Mouse (Mus musculus): ENCODE measurements around the gene Nrxn3.

Gene Nrxn3

GRCm38 (mm10) chr12:89813294-89813693 lies 1090.6 kb downstream of the Nrxn3 start:
- in situ Hi-C loops (cut with MseI, MboI): no loop called here

DNA sequence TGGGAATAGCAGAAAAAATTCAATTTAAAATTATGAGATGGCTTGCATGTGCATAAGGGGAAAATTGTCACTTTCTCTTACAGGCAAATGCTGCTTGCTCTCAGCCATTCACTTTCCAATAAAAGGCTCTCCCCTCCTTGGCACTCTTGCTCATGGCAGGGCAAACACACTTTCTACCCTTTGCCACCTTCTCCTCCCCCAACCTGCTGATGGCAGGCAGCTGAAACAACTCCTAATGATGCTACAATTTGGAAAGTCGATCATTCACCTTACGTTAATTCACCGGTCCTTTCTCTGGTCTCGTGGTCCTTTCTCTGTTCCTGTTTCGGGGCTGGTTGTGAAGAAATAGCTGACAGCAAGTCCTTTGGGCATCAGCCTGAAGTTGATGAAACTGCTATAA lies 1091.0 kb downstream of the Nrxn3 start:
- in situ Hi-C loops (cut with MseI, MboI): no loop called here

- in situ Hi-C loops (cut with MseI, MboI): no loop called here
Observed at GRCm38 (mm10) chr12:89814536-89814935, 1091.9 kb downstream of the Nrxn3 start.

- in situ Hi-C loops (cut with MseI, MboI): no loop called here
Observed at GRCm38 (mm10) chr12:89817072-89817773, 1094.5 kb downstream of the Nrxn3 start.

- in situ Hi-C loops (cut with MseI, MboI): no loop called here
Observed at GRCm38 (mm10) chr12:89818200-89818599, 1095.5 kb downstream of the Nrxn3 start.

- in situ Hi-C loops (cut with MseI, MboI): no loop called here
Observed at GRCm38 (mm10) chr12:89822141-89822540, 1099.5 kb downstream of the Nrxn3 start.

DNA sequence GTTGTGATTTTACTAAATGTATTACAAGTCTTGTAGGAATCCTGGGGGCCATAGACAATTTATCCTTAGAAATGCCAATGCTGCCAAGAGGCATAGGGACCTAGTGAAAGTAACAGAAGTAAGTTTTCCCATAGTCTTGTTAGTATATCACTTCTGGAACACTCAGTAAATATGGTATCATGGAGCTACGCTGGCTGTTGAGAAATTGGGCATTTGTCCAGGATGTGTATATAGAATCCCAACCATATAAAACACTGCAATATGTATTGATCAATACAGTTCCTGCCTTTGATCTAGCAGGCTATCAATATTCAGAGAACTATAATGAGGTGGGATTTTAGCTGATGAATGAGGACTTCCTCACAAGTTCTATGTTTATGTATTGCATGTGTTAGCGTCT lies 1107.3 kb downstream of the Nrxn3 start:
- in situ Hi-C loops (cut with MseI, MboI): no loop called here

DNA sequence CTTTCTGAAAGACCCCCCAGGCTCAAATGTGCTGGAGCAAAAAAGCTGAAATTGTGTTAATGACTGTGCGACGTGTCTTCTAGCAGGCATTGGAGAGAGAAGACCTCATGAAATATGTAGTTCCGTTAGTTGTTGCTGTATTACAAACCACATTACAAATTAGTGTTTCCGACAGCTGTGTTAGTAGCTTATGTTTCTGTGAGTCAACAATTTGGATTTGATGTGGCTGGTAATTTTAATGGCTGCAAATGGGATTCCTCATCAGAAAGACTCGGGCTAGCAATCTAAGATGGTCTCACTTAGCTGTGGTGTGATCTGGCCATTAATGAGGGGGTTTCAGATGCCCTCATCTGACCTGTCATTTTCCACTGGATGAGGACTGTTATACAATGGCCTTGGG lies 1107.7 kb downstream of the Nrxn3 start:
- in situ Hi-C loops (cut with MseI, MboI): no loop called here

DNA sequence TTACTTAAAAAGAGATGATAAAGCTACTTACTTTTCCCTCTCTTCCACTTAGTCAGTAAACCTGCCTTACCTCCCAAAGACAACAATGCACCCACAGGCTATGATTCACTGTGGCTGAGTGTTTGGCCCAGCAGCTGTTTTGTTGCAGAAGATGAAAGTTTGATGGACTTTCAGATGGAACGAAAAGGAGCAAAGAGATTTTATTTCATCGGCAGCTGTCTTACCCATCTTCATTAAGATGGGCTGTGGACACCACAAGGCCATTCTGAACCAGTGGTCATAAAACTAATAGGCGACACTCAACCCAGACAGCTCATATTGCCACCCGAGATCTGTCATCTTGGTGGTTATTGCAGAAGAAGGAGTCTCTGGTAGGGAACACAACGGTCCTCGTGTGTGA lies 1108.6 kb downstream of the Nrxn3 start:
- in situ Hi-C loops (cut with MseI, MboI): no loop called here

DNA sequence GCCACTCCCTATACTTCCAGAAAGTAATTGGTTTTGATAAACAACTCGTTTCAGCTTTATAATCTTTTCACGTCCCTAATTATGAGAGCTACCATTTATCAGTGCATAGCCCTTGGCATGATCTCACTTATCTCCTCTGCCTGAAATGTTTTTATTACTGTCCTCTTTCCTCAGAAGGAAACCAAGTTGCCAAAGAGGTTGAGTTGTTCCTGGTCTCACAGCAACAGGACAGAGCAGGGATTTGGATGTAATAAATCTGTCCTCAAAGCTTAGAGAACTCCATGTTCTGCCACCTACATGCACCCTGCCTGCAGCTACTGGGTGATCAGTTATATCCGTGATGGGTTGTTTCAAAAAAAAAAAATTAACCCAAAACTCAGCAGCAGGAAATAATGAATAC lies 1113.6 kb downstream of the Nrxn3 start:
- in situ Hi-C loops (cut with MseI, MboI): no loop called here

GRCm38 (mm10) chr12:89842861-89843260 lies 1120.2 kb downstream of the Nrxn3 start:
- in situ Hi-C loops (cut with MseI, MboI): no loop called here

DNA sequence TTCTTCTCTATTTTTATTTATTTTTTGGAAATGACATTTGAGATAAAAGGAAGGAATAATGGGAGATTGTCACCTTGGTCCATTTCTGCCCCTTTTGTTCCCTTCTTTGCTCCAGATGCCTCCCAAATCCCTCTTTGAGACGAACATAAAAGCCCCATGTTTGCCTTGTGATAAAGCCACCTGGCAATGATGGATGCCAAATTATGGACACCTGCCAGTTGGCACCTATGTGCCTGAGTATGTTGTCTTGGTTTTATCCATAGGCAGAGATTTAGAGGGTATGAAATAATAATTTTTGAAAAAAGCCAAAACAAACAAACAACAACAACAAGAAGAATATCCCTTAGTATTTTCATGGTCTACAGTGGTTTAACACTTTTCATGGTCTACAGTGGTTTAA lies 1125.4 kb downstream of the Nrxn3 start:
- in situ Hi-C loops (cut with MseI, MboI): no loop called here

DNA sequence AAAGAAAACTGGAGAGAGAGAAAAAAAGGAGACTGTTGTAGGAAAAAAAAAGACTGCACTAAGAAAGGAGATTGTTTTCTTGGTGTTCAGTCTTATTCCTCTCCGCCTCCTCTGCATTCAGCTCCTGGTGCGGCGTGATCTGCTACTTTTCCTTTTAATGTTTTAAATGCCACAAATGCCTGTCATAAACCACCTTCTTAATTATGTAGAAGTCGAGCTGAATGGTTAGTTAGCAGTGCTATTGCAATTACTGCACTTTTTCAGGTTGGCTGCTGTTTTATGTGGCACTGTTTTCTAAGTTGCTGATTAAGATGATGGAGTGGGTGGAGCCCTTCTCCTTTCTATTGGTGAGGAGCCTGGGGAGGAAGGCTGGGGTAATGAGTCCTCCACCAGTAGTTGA lies 1131.7 kb downstream of the Nrxn3 start:
- in situ Hi-C loops (cut with MseI, MboI): no loop called here

DNA sequence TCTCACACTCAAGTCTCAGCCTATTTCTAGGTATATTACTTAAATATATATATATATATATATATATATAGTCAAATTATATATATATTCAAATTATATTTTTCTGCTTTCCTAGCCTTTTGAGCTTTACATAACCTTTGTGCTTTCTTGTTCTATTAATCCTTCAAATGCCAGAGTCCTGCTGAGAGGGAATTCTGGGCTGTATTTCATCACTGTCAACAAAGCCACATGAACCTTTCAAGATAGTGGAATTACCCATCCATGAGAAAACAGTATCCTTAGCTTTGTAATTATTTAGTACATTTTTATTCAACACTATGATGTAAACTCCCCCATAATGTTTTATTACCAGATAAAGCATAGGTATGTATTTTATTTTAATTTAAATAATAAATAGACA lies 1144.4 kb downstream of the Nrxn3 start:
- in situ Hi-C loops (cut with MseI, MboI): no loop called here

GRCm38 (mm10) chr12:89882617-89883370 lies 1160.1 kb downstream of the Nrxn3 start:
- in situ Hi-C loops (cut with MseI, MboI): no loop called here

GRCm38 (mm10) chr12:89884576-89884975 lies 1161.9 kb downstream of the Nrxn3 start:
- in situ Hi-C loops (cut with MseI, MboI): no loop called here

DNA sequence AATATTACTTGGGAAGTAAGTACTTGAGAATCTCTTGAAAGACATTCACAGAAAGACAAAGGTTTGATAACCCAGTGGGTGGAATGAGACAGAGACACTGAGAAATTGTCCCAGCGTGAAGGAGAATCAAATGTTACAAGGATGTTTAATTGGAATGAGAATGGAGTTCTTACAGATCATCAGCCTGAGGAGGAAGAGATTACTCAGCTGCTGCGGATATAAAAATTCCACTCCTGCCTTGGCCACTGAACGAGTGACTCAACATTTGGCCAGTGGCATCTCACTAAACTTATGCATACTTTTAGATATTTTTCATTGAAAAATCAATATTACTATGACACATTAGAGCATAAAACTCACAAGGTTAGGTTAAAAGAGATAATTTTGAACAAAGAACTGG lies 1166.0 kb downstream of the Nrxn3 start:
- in situ Hi-C loops (cut with MseI, MboI): no loop called here

DNA sequence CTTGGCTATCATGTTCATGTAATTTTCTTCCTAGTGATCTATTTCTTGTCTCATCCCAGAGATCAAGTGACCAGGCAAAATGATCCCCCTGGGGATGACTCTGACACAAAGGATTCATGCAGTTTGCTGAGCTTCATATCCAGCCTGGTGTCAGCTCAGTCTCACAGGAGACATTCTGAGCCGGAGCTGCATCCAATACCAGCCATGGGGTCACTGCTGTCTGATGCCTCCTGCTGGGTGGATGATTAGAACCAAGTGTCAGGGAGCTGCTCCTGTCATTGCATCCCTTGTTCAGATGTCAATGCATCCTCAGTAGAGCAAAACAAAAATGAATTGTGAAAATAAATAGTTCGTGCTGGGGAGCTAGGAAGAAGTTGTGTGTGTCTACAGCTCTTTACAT lies 1174.2 kb downstream of the Nrxn3 start:
- in situ Hi-C loops (cut with MseI, MboI): no loop called here

- in situ Hi-C loops (cut with MseI, MboI): no loop called here
Observed at GRCm38 (mm10) chr12:89909578-89909977, 1186.9 kb downstream of the Nrxn3 start.

DNA sequence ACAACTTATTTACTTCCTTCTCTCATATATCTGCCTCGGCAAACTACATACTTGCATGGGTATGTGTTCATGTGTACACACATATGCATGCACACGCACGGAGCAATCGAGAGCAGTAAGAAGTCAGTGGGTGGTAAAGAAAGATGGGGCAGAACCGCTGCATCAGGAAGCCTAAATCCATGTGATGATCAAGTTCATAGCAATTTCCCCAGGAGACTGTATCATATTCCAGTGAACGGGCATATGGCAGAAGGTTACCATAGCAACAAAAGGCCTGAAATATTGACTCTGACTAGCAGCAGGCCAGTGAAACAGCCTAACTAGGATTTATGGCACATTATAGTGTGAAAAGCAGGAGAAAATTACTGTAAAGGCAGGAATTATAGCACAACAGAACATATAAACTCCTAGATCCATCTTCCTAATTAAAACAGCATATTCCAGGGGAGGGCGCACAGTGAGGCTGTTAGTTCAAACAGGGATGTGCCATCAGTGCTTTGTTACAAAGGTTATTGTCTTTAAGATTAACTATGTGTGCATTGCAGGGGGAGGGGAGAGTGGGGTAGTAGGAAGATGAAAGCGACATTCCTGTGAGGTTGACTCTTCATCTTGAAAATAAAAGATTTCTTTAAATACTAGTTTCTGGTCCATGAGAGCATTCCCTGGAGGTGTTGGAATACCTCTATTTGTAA lies 1195.6 kb downstream of the Nrxn3 start:
- in situ Hi-C loops (cut with MseI, MboI): no loop called here

DNA sequence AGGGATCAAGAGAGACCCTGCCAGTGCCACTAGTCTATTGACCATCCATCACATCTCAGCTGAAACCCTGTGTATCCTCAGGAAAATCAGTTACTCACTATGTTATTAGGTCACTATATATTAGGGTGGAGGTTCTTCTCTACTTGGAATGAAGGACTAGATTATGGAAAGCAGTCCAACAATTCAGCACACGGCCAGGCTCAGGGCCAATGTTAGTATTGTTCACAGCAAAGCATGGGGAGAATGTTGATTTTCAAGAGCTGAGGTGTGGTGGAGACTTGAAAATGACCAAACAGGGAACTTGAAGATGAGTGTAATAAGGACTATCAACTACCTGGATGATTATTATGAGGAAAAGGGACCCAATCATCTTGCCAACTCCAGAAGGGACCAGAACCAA lies 1209.7 kb downstream of the Nrxn3 start:
- in situ Hi-C loops (cut with MseI, MboI): no loop called here

DNA sequence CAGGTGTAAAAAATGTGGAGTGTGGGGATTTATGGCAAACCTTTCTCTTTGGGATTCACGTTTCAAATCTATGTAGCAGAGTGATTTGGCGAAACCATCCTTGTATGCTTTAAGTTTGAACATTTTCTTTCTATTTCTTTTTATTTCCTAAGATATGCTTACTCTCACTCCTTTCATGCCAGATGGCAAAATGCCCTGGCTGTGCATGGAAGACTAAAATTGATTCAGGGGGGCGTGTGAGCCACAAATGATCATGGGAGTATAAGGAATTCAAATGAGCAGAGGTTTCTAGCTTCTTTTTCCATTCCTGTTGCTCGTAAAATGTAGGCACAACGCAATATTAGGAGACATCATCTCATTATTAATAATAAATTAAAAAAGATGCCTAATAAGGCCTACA lies 1211.0 kb downstream of the Nrxn3 start:
- in situ Hi-C loops (cut with MseI, MboI): no loop called here

- in situ Hi-C loops (cut with MseI, MboI): no loop called here
Observed at GRCm38 (mm10) chr12:89940746-89941145, 1218.1 kb downstream of the Nrxn3 start.
